Mouse (Mus musculus): ENCODE results near the gene Calml4.
"Not testable (repeated sequence)": the region's sequence is repeated elsewhere in the genome, so short reads cannot be mapped to it uniquely, and the experiment has no call there.

The Calml4 gene

DNA sequence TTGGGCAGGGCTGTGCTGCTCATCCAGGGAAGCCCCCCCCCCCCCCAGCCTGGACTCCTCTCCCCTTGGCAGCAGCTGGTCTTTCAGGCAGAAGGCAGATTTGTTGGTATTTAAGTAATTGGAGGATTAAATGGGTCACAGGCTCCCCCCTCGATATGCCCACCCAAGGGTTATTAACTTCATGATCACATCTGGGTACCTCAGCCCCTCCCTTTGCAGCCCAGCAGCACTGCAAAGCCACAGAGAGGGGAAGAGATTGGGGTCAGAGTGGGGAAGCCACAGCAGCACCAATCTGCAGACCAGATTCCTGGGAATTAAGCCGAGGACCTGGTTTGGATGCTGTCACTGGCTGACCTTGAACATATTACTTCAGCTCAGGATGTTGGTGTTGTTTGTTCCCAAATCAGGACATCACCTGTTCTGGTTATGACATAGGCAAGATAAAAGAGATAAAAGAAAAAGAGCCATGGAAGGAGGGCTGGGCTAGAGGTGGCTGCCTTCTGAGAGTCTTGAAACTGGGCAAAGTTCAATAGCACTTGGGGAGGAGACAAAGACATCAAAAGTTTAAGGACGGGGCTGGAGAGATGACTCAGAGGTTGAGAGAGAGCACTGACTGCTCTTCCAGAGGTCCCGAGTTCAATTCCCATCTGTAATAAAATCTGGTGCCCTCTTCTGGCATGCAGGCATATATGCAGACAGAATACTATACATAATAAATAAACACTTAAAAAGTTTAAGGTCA is 22.0 kb upstream of the Calml4 start:
- no peak for DNase-seq (ENCODE audit: low spot score in 2 of 2)

DNA sequence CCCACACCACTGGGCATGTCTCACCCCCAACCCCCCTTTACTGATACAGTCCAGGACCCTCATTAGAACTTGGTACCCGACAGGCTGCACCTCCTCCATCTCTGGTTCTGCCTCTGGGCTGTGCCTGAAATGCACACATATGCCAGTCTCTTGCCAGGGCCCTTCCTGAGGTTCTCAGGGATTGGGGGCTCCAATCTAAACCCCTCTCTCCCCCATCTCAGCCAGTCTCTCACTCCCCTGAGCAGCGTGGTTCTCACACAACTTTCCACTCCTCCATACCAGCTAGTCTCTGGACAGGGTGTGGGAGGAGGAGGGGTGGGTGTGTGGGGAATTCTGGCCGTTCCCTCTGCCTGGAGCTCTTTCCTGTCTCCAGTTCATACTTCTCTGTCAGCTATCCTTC is 20.3 kb upstream of the Calml4 start:
- no peak for DNase-seq (ENCODE audit: low spot score in 2 of 2)

DNA sequence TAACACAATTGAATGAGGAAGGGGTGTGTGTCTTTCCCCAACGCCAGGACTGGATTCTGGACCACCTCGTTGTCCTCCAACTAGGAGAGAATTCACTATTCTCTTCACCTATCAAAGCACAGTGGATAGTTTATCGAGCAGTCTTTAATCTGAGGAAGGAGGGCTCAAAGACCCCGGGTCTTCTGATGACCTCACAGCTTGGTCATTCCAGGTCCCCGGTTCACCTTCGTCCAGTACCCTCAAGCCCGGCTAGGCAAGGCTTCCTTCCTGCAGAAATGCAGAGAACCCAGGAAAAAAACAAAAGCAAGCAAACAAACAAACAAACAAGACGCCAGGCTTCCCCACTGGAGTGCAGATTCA is 19.8 kb upstream of the Calml4 start:
- no peak for DNase-seq (ENCODE audit: low spot score in 2 of 2)

DNA sequence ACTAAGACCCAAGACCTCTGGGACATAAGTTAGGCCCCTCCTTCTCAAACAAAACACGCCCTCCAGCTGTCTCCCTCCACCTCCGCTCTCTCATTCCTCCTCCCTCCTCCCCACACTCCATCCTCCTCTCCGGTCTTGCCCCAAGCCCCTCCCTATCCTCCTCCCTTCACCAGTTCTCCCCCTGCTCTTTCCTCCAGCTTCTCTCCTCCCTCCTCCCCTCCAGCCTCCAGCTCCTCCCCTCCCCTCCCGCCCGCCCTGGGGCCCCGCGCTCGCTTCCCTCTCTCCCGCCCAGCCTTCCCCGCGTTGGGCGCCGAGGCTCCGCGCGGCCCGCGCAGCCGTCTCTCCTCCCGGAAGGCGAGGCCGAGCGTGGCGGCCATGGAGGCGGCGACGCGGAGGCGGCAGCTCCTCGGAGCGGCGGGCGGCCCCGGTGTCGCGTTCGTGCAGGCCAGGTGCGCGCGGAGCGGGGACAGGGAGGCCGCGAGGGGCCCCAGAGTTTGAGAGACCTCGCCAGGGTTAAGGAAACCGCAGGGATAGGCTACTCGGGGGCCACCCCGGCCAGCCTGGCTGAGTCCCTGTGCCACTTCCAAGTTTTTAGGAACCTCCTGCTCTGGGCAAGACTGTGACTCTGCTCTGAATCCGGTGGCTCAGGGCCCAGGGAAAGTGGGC is 19.2 kb upstream of the Calml4 start, which contains the start of gene Cln6:
Gene Cln6 (plus strand): TSS at position 280 of the 666 bp plus-strand sequence.
- peak; percentile 67 to 68 for DNase-seq (ENCODE audit: low spot score in 2 of 2)

DNA sequence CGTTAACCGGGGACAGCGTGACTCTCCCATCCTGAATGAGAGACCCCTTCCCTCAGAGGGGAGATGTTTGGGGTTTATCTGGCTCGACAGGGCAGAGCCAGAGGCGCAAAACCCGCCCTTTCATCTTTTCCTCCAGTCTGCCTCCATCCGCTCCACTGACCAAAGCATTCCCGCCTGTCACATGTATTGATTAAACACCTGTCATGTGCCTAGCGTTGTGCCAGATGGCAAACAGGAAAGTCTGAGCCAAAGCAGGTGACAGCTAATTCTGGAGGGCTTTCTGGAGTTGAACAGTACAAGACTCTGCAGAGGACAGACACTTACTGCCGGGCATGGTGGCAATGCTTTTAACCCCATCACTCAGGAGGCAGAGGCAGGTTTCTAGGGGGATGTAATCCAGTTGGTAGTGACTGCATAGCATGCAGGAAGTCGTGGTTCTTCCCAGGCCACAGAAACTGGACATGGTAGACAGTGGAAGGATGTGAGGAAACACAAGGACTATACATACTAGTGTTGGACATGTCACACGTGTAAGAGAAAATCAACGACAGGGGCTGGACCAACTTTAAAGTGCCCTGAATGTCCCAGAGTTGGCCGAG is 18.6 kb upstream of the Calml4 start:
- DNase-seq (ENCODE audit: low spot score in 2 of 2) = peak in 1 of 2 experiments; percentile 45

DNA sequence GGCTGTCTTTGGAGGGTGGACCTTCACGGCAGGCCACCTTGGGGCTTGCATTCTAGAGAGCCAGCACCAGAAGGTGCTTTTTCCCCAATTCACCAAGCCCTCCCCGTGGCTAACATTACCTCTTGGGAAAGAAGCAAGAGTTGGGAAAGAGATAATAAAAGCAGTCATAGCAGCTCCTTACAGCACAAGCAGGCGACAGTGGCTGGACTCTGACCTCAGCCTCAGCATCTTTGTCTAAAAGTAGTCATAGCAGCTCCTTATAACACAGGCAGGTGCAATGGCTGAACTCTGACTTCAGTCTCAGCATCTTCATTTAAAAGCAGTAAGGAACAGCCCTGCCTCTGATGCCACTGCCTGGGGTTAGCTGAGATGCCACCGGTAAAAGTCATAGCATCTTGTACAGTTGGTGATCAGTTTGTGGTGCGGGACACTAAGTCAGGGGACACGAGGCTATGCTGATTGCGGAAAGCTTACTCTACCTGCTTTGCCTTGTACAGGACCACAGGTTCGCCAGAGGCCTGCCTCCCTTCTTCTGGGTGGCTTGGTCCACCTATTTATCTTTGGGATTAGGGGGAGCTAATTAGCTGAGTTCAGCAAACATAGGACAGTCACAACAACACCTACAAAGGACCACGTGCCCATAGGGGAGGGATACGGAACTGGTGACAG is 14.4 kb upstream of the Calml4 start:
- DNase-seq (ENCODE audit: low spot score in 2 of 2) = no peak

DNA sequence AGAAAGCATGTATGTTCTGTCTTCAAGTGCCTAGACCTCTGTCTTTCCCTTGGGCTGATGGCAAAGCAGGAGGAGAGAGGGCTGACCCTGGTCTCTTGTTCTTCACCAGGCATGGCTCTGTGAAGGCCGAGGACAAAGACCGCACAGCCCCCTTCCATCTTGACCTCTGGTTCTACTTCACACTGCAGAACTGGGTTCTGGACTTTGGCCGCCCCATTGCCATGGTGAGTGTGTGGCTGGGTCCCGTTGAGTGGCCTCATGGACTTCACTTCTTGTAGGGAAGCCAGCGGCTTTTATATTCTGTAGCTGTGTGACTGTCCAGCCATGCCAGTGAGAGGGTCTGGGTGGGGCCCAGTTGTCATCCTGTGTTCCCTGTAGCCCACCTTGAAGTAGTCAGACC is 13.4 kb upstream of the Calml4 start:
- DNase-seq (ENCODE audit: low spot score in 2 of 2) = no peak

DNA sequence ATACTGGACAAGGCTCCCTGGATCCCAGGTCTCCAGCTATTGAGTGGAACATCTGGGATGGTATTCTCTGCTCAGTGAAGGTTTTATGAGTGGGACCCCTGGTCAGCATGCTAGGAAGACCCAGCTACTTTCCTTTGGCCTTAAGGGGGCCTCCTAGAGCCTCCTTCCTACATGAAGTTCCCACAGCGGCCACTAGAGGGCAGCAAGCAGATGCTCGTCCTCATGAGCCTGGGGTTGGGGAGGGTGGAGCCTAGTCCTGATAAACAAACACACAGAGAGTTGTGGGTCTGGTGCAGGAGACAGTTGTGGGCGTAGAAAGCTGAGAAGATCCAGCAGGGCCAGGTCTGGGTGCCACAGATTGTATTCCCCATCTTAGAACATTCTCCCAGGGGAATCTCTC is 10.2 kb upstream of the Calml4 start:
- peak; percentile 87 to 93 for DNase-seq (ENCODE audit: low spot score in 2 of 2)

DNA sequence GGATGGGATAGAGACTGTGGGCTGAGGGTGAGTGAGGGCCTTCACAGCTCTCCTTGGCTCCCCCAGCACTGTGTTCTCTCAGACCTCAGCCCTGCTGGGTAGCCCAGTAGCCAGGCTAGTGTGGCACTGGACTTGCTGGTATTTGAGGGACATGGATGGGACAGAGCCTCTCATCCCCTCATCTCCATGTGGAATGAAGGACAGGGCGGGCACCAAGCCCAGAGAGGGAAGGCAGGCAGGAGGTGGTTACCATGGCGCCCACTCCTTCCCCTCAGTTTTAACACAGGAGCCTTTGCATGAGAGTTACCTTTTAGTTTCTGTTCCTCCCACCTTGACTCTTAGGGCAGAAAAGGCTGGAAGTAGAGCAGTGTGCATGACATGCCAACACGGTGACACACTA is 9.2 kb upstream of the Calml4 start:
- DNase-seq (ENCODE audit: low spot score in 2 of 2) = no peak

DNA sequence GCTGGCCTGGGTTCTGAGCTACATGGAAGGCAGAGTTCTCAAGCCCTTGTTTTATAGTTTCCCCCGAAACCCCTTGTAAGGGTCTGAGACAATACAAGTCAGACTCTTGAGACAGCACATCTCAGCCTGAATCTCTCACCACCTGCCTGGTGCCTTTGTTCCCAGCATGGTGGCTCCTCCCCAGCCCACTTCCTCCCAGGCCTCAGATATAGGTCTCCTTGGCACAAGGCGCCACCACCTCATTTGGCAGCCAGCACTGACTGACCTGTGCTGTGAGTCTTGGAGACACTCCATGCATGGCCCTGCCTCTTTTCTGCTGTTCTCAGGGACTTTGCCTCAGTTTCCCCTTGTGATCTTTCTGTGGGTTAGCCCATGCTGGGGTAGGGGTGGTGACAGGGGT is 6.3 kb upstream of the Calml4 start:
- peak in 1 of 2 experiments; percentile 18 for DNase-seq (ENCODE audit: low spot score in 2 of 2)

DNA sequence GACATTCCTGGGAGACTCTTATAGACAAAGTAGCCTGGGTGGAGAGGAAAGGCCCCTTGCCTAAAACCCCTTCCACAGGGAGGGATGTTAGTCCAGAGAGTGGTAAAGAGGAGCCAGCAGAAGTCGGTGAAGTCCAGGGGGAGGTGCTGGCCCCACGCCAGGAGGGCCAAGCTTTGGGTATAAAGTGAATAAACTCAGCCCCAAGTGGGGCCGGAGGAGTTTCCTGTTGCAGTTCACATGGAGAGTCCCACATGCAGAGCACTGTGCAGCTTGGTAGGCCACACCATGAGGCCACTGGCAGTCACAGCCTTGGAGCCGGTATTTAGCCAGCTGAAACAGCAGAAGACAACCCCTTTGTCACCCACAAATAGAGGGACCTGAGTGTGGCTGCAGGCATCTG is 3.4 kb upstream of the Calml4 start:
- DNase-seq (ENCODE audit: low spot score in 2 of 2) = no peak

DNA sequence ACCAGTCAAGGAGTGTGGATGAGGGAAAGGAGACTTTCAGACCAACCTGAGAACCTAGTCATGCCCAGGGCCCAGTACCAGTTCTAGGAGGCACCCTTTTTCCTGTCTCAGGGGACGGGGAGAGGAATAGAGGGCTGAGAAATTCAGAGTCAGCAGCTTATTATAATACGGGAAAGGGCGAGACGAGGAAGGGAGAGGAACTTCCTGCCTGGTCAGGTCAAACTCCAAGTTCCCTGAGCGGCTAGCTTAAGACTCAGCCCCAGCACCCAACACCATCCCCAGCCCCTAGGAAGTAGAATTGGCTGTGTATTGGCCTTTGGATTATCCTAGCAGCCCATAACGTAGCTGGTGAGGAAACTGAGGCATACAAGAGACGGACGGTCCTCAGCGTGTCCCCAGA is 664 bp upstream of the Calml4 start:
- DNase-seq (ENCODE audit: low spot score in 2 of 2) = no peak

DNA sequence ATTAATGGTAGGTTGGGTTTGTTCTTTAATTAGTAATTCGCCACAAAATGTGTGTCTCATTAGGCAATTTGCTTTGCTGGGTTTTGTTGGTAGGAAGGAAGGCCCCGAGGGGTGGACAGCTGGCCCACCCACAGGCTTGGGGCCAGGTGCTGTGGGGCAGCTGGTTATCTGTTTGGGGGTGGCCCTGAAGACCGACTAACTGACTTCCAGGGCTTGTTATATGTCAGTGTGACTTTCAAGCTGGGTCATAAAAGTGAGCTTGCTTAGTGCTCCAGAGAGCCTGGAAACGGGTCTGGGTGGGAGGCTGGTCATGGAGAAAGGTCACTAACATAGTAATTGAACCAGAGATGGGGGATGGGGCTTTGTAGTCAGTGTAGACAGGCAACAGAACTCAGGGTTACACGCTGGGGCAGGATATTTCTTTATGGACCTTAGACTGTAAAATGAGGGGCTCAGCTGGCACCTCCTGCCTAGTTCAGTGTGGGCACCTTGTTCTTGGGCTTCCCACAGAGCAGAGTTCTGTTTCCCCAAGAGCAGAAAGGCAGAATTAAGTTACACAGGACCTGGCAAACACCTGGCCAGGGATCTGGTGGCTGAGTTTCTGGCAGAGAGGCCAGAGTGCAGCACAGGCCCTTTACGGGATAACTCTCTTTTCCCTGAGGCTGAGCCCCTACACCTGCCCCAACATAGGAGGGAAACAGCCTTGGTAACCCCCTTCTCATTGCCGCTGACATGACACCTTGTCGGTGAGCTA is 563 bp downstream of the Calml4 start:
- no peak for DNase-seq (ENCODE audit: low spot score in 2 of 2)

DNA sequence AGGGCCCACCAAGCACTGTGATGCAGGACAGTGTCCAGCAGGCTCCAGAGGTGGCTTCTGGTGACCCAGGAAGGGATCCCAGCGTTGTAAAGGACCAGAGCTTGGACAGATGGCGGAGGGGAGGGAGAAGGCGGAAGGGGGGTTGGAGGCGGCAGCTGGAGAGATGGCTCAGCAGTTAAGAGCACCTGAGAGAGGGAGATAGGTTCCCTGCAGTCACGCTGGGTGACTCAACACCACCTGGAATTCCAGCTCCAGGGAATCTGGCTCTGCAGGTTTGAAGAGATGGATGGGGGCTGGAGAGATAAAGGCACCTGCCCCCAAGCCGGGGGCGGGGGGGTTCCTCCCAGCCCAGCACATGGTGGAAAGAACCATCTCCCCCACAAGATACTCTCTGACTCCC is 2.2 kb downstream of the Calml4 start:
- not testable (repeated sequence) for DNase-seq (ENCODE audit: low spot score in 2 of 2)

DNA sequence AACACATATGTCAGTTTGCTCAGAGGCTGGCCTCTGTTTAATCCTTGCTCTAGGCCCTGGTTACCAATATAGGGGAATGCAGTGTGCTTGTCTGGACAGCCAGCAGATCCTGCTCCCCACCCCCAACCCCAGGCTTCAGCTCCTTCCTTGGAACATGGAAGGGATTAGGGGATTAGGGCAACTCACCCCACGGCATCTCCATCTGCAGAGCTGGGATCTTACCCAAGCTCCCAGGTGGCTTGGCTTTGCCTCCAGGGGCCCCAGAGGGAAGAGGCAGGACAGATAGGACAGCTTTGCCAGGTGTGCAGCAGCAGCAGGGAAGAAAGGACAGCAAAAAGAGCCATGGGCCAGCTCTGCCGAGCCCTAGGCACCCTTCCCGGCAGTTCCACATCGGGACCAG is 3.0 kb downstream of the Calml4 start:
- DNase-seq (ENCODE audit: low spot score in 2 of 2) = no peak

DNA sequence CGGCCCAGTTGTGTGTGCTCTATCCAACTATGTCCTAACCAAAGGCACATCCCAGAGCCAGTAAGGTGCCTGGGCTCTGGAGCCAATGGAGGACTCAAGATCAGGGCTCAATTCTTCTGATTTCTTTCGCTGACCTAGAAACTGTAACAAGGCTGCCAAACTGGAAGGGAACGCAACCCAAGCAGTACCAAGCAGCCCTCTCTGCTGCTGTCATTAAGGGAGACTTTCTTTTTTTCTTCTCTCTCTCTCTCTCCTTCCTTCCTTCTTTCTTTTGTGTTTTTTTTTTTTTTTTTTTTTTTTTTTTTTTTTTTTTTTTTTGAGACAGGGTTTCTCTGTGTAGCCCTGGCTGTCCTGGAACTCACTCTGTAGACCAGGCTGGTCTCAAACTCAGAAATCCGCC is 11.4 kb downstream of the Calml4 start:
- DNase-seq (ENCODE audit: low spot score in 2 of 2) = not testable (repeated sequence)

DNA sequence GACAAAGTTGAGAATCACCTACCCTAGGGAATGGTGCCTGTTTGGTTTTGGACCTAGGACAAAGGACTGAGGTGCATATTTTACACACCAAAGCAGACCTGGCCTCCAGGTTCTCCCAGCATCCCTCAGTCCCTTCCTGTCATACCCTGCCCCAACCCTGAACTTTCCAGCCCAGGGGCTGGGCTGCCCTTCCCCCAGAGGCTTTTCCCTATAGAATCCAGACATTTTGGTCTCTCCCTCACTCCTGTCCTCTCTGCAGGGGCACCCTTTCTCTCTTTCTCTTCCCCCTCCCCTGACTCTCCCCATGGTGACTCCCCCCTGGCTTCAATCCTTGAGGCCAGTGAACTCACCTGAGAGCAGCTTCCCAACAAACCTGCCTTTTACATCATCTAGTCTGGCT is 12.8 kb downstream of the Calml4 start:
- no peak for DNase-seq (ENCODE audit: low spot score in 2 of 2)

DNA sequence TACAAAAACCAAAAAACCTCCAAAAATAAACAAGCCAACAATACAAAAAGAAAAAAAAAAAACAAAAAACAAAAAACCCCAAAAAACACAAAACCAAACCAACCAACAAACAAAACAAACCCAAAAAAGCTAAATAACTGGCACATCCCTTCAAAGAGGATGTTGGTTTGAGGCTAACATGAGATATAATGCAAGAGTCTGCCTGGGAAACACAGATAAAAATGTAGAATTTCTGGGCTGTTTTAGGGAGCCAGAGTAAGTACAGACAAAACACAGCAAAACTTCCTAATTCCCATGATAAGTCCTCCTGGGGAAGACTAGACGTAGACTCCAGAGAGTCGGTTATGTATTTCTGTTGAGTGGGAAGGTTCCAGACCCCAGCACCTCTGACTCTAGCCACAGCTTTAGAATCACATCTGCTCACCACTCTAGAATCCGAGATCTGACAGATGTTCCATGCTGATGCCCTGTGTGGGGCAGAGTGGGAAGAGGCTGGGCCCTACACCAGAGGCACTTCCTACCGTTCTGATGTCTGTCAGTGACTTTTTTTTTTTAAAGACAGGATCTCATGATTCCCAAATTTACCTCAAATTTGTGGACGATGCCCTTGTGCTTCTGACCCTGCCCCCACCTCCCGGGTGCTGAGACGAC is 19.2 kb downstream of the Calml4 start:
- DNase-seq (ENCODE audit: low spot score in 2 of 2) = no peak

DNA sequence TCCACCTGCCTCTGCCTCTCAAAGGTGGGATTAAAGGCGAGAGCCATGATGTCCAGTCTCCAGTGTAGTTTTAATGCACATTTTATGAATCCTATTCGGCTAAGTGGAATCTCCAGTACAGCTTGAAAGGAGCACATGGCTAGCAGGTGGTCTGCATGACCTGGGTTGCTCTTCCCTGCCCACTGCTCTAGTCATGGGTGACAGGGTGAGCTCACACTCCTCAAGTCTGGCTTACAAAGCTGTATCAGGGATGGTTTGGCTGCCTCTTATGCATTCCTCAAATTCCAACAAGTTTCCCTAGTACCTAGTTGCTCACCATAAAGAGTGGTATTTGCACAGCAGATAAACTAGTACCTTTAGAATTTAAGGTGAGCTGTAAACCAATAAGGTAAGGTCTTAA is 19.9 kb downstream of the Calml4 start:
- no peak for DNase-seq (ENCODE audit: low spot score in 2 of 2)

DNA sequence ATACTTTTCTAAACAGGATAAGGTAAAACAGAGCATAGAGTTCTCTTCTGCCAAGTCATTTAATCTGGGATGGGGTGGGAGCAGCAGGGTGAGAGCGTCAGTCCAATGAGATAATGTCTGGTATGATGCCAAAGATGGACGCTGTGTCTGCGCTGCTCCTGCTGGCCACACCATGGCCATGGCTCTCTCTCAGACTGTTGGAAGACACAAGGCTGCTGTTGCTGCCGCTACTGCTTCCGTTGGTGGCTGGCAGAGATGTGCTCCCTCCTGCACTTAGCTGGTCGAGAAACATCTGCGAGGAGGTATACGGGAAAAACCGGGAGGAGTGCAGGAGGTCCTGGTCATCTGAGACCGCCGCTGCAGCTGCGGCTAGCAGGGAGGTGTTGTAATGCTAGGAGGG is 24.0 kb downstream of the Calml4 start:
- no peak for DNase-seq (ENCODE audit: low spot score in 2 of 2)

DNA sequence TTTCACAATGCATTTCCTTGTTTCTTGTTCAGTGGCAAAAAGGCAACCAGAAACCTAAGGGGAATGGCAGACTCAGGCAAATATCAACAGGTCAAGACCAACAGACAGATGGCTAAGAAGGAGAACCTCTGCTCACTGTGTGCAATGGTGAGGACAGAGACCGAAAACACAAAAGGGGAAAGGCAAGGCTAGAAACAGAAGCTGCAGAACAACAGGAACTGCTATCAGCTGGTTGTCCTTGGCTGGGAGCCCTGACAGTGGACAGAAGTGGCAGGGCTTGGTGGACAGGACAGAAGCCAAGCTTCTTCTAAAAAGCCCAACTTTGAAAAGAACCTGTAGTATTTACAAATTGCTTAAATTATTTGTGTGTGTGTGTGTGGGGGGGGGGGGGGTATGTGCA is 36.6 kb downstream of the Calml4 start:
- DNase-seq (ENCODE audit: low spot score in 2 of 2) = no peak
